15 mouse cellular contexts compared by ENCODE assay signal in genomic region chr8:94980176-94980575, GRCm38 (mm10). TPM values are rescaled to one million over a fixed set of nuclear protein-coding genes. Genes with fewer than 3 reads are reported as not detected.
A peak's percentile ranks its signal among the peaks of the same experiment; 100 is the strongest.
DNase-seq lines count a peak whose midpoint lies in the region; ATAC-seq and TF ChIP-seq lines count a peak whose summit lies in the region.
"Had no signal": no experiment of that assay in that cellular context is flagged by ENCODE, and none has a peak within 500 bp of the region (broad histone marks: within the 10 kb centered on the region; RNA-seq: fewer than 3 reads in every experiment).

No protein-coding gene starts in this region.

- no peak overlapping the region for H3K9ac ChIP-seq in forebrain, postnatal 0 days
- no peak overlapping the region for H3K9ac ChIP-seq in intestine, postnatal 0 days (ENCODE audit: low read depth, low read length)
- H3K9ac ChIP-seq: forebrain, embryonic 12.5 days; liver, embryonic 14.5 days; neural tube, embryonic 15.5 days had no signal

- TF ChIP-seq CTCF in forebrain, postnatal 0 days (IDR thresholded peaks at IDR 0.05; ENCODE audit: low read depth), result no peak
- TF ChIP-seq CTCF in intestine, postnatal 0 days (IDR thresholded peaks at IDR 0.05; ENCODE audit: low read depth), result no peak

- H3K36me3 ChIP-seq in forebrain, embryonic 10.5 days (replicated peaks), result no peaks in the 10 kb centered on the region
- H3K36me3 ChIP-seq in forebrain, postnatal 0 days (ENCODE audit: insufficient read depth), result no peaks in the 10 kb centered on the region
- H3K36me3 ChIP-seq in megakaryocyte, embryonic 14.5 days (replicated peaks; ENCODE audit: low read length), result peaks cover 3% of the 10 kb centered on the region
- no peaks in the 10 kb centered on the region for H3K36me3 ChIP-seq in intestine, postnatal 0 days (ENCODE audit: control insufficient read depth, insufficient read depth)
- H3K36me3 ChIP-seq: forebrain, embryonic 12.5 days; neural tube, embryonic 15.5 days had no signal

- WGBS in forebrain, embryonic 10.5 days, result 98% methylated on average over 5 of the region's 5 CpGs
- WGBS in forebrain, postnatal 0 days, result 88% methylated on average over 5 of the region's 5 CpGs
- 89% methylated on average over 5 of the region's 5 CpGs for WGBS in intestine, postnatal 0 days

- H3K4me3 ChIP-seq in forebrain, embryonic 10.5 days, result no peak overlapping the region
- no peak overlapping the region for H3K4me3 ChIP-seq in forebrain, postnatal 0 days (ENCODE audit: low read depth, low read length)
- H3K4me3 ChIP-seq in megakaryocyte, embryonic 14.5 days (replicated peaks), result peak overlapping the region; percentile 70
- H3K4me3 ChIP-seq in intestine, postnatal 0 days (ENCODE audit: low read depth, low read length), result no peak overlapping the region
- H3K4me3 ChIP-seq: forebrain, embryonic 12.5 days; neural tube, embryonic 15.5 days had no signal

- H3K27me3 ChIP-seq in forebrain, embryonic 10.5 days (ENCODE audit: poor library complexity, severe bottlenecking), result peaks cover 46% of the 10 kb centered on the region
- no peaks in the 10 kb centered on the region for H3K27me3 ChIP-seq in forebrain, postnatal 0 days (ENCODE audit: insufficient read depth, low read length)
- peaks cover 3% of the 10 kb centered on the region for H3K27me3 ChIP-seq in megakaryocyte, embryonic 14.5 days (replicated peaks)
- no peaks in the 10 kb centered on the region for H3K27me3 ChIP-seq in intestine, postnatal 0 days (replicated peaks; ENCODE audit: control insufficient read depth, insufficient read depth, low read length)
- H3K27me3 ChIP-seq: neural tube, embryonic 15.5 days had no signal

- H3K27ac ChIP-seq in forebrain, embryonic 10.5 days, result peak overlapping the region; percentile 48
- H3K27ac ChIP-seq in forebrain, postnatal 0 days (ENCODE audit: low read depth, low read length), result no peak overlapping the region
- H3K27ac ChIP-seq in intestine, postnatal 0 days (ENCODE audit: low read depth, low read length), result no peak overlapping the region
- H3K27ac ChIP-seq: forebrain, embryonic 12.5 days; liver, embryonic 14.5 days; neural tube, embryonic 15.5 days had no signal

- ATAC-seq in forebrain, postnatal 0 days, result no peak
- ATAC-seq in megakaryocyte, adult 5-6 weeks (ENCODE audit: poor library complexity, severe bottlenecking), result no peak
- ATAC-seq in intestine, postnatal 0 days, result no peak
- ATAC-seq: activated CD4-positive, CD25-positive, alpha-beta regulatory T cell, adult 4 months had no signal

- H3K4me1 ChIP-seq in forebrain, embryonic 10.5 days, result peaks cover 73% of the 10 kb centered on the region
- H3K4me1 ChIP-seq in forebrain, postnatal 0 days (ENCODE audit: insufficient read depth), result peaks cover 31% of the 10 kb centered on the region
- H3K4me1 ChIP-seq in megakaryocyte, embryonic 14.5 days, result peaks cover 90% of the 10 kb centered on the region
- H3K4me1 ChIP-seq in intestine, postnatal 0 days (replicated peaks; ENCODE audit: control insufficient read depth, insufficient read depth, low read length), result 0 out of 2 replicates have a peak, but pooled peaks cover 6% of the 10 kb centered on the region

- no peak for DNase-seq in forebrain, embryonic 10.5 days (ENCODE audit: extremely low spot score, low spot score)
- DNase-seq in forebrain, postnatal 0 days, result no peak
- peak; percentile 78 to 88 for DNase-seq in kidney, postnatal 36 days
- DNase-seq in layer of hippocampus, postnatal 10 days (ENCODE audit: low spot score in 2 of 2), result no peak
- DNase-seq in adrenal gland, postnatal 36 days, result no peak
- DNase-seq: retina, postnatal 1 day had no signal

- no peak overlapping the region for H3K4me2 ChIP-seq in forebrain, postnatal 0 days (ENCODE audit: low read depth)
- H3K4me2 ChIP-seq in intestine, postnatal 0 days (replicated peaks; ENCODE audit: low read depth), result no peak overlapping the region
- H3K4me2 ChIP-seq: forebrain, embryonic 12.5 days; neural tube, embryonic 15.5 days had no signal

- H3K9me3 ChIP-seq in forebrain, embryonic 10.5 days, result no peaks in the 10 kb centered on the region
- H3K9me3 ChIP-seq in forebrain, postnatal 0 days (ENCODE audit: low read length), result no peaks in the 10 kb centered on the region
- no peaks in the 10 kb centered on the region for H3K9me3 ChIP-seq in megakaryocyte, embryonic 14.5 days
- no peaks in the 10 kb centered on the region for H3K9me3 ChIP-seq in intestine, postnatal 0 days (ENCODE audit: control insufficient read depth)
- H3K9me3 ChIP-seq: forebrain, embryonic 12.5 days; neural tube, embryonic 15.5 days had no signal

RNA-seq across cellular contexts. Expression of gene Adgrg1, which starts 5.6 kb away (rescaled TPM):
- 94.8 and 107 TPM in 2 replicates for polyA plus RNA-seq in forebrain, embryonic 10.5 days (2016; fragmentation: Nextera tagmentation; extraction: Ambion mirVana)
- 107 and 188 TPM in 2 replicates for total RNA-seq in forebrain, postnatal 0 days (2014; rRNA removed)
- polyA plus RNA-seq in forebrain, postnatal 0 days (2015; fragmentation: Nextera tagmentation; extraction: Ambion mirVana), result 79.8 and 101 TPM in 2 replicates
- polyA plus RNA-seq in megakaryocyte, embryonic 14.5 days (2012; ENCODE audit: insufficient read depth, low replicate concordance), result 388 and 1,147 TPM in 2 replicates
- 7.3 and 7.8 TPM in 2 replicates for total RNA-seq in megakaryocyte, adult 5-6 weeks (2015)
- 2.8 and 14.0 TPM in 2 replicates for total RNA-seq in megakaryocyte, adult 5-6 weeks (2017)
- 100 to 1,000 TPM; 160 to 164 TPM for total RNA-seq in layer of hippocampus, postnatal 10 days (2021)
- 22.3 and 22.7 TPM in 2 replicates for polyA plus RNA-seq in intestine, postnatal 0 days (2015; fragmentation: Nextera tagmentation; extraction: Ambion mirVana)
- total RNA-seq in adrenal gland, postnatal 36 days (2021), result 10 to 100 TPM; 15.1 to 23.4 TPM

RNA-seq across cellular contexts. Expression of gene Adgrg3, which starts 37.3 kb away (rescaled TPM):
- 4.9 and 5.2 TPM in 2 replicates for polyA plus RNA-seq in forebrain, embryonic 10.5 days (2016; fragmentation: Nextera tagmentation; extraction: Ambion mirVana)
- total RNA-seq in forebrain, postnatal 0 days (2014; rRNA removed), result 0.67 and 1.2 TPM in 2 replicates
- polyA plus RNA-seq in forebrain, postnatal 0 days (2015; fragmentation: Nextera tagmentation; extraction: Ambion mirVana), result 0.47 and 0.69 TPM in 2 replicates
- polyA plus RNA-seq in megakaryocyte, embryonic 14.5 days (2012; ENCODE audit: insufficient read depth, low replicate concordance), result 111 and 126 TPM in 2 replicates
- total RNA-seq in megakaryocyte, adult 5-6 weeks (2015), result 15.5 and 21.6 TPM in 2 replicates
- 28.8 and 38.7 TPM in 2 replicates for total RNA-seq in megakaryocyte, adult 5-6 weeks (2017)
- total RNA-seq in layer of hippocampus, postnatal 10 days (2021), result under 1 TPM; 0.20 to 0.48 TPM
- polyA plus RNA-seq in intestine, postnatal 0 days (2015; fragmentation: Nextera tagmentation; extraction: Ambion mirVana), result 4.2 and 4.7 TPM in 2 replicates
- 1 to 10 TPM; 3.2 to 3.7 TPM for total RNA-seq in adrenal gland, postnatal 36 days (2021)

RNA-seq across cellular contexts. Expression of gene Adgrg5, which starts 56.7 kb away (rescaled TPM):
- 0.43 and 0.62 TPM in 2 replicates for polyA plus RNA-seq in forebrain, embryonic 10.5 days (2016; fragmentation: Nextera tagmentation; extraction: Ambion mirVana)
- total RNA-seq in forebrain, postnatal 0 days (2014; rRNA removed), result 0.10 TPM in 1 of 2 replicates, not detected in the other
- 0.06 and 0.12 TPM in 2 replicates for polyA plus RNA-seq in forebrain, postnatal 0 days (2015; fragmentation: Nextera tagmentation; extraction: Ambion mirVana)
- polyA plus RNA-seq in megakaryocyte, embryonic 14.5 days (2012; ENCODE audit: insufficient read depth, low replicate concordance), result 1.2 and 1.8 TPM in 2 replicates
- total RNA-seq in megakaryocyte, adult 5-6 weeks (2015), result 0.58 and 2.4 TPM in 2 replicates
- total RNA-seq in megakaryocyte, adult 5-6 weeks (2017), result 0.45 and 1.2 TPM in 2 replicates
- total RNA-seq in layer of hippocampus, postnatal 10 days (2021), result under 1 TPM; 0.18 to 0.55 TPM
- 1.3 and 1.5 TPM in 2 replicates for polyA plus RNA-seq in intestine, postnatal 0 days (2015; fragmentation: Nextera tagmentation; extraction: Ambion mirVana)
- 1 to 10 TPM in 1 of 2 experiments, under 1 TPM in 1; 0.33 to 1.3 TPM for total RNA-seq in adrenal gland, postnatal 36 days (2021)
- total RNA-seq: layer of hippocampus, postnatal 14 days; left cerebral cortex, postnatal 14 days had no signal
- polyA plus RNA-seq: forebrain, embryonic 12.5 days had no signal

Comparison
In these comparisons a context has a peak if more than half of its experiments do, and no peak if none do; other contexts are left out.
1. DNase-seq: peak in kidney, postnatal 36 days (2 of 2); none in forebrain, embryonic 10.5 days (single experiment), forebrain, postnatal 0 days (single experiment), layer of hippocampus, postnatal 10 days (0 of 2) and adrenal gland, postnatal 36 days (0 of 2).